Mouse (Mus musculus): Measurements from ENCODE around the gene Tox2. TPM values are rescaled to one million over a fixed set of nuclear protein-coding genes. Genes with fewer than 3 reads are reported as not detected.

The Tox2 gene
- polyA plus RNA-seq, 1 experiment from 2014 or later: 2.9 TPM

DNA sequence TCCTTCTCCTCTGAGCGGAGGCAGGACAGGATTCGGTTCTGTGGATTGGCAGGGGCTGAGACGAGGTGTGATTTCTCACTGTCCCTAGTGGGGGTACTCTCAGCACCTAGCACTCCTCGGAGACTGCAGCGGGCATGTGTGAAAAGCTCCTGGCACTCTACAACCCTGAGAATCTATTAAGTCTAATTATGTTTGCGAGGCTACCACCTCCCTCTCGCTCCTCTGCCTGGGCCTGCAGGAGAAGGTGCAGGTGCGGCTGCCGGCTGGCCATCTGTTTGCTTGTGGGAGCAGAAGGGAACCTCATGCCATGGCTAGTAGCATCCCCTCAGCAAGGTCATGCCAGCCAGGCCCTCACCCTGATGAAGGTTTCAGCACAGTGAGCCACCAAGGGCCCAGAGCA, 100.1 kb downstream of the Tox2 start:
- H3K4me1 ChIP-seq (ENCODE audit: control insufficient read depth, insufficient read depth, low read length): no peaks in the 10 kb centered on the region
- no peak overlapping the region for H3K4me2 ChIP-seq (replicated peaks; ENCODE audit: low read depth, low read length)
- no peak overlapping the region for H3K4me3 ChIP-seq (ENCODE audit: low read length)
- peaks cover 26% of the 10 kb centered on the region for H3K27me3 ChIP-seq (ENCODE audit: control insufficient read depth, insufficient read depth, low read length)
- no peak overlapping the region for H3K27ac ChIP-seq (ENCODE audit: low read depth, low read length)
- no peak for ATAC-seq (ENCODE audit: low FRiP score, low TSS enrichment)
- H3K9me3 ChIP-seq (ENCODE audit: control insufficient read depth, low read length): no peaks in the 10 kb centered on the region
- 22% methylated on average over 9 of the region's 9 CpGs for WGBS
- H3K9ac ChIP-seq (ENCODE audit: low read depth, low read length): no peak overlapping the region
- no peaks in the 10 kb centered on the region for H3K36me3 ChIP-seq (ENCODE audit: control insufficient read depth, insufficient read depth, low read length)

DNA sequence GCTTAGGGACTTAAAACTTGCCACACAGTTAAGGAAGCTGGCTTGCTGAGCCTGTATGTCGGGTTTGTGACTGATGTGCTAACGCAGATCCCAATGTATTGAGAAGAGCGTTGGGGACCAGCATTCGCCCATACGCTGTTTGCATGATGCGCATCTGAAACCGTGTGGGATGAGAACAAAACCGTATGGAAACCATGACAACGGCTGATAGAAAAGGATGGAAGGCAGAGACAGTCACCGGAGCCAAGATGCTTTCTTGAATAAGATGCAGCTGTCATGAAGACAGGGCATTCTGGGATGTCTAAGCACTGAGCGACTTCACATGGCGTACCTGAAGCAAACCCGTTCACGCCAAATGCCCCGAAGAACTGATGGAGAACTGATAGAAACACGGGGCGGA, 106.5 kb downstream of the Tox2 start:
- 94% methylated on average over 17 of the region's 17 CpGs for WGBS
- H3K27ac ChIP-seq (ENCODE audit: low read depth, low read length): no peak overlapping the region
- no peak for ATAC-seq (ENCODE audit: low FRiP score, low TSS enrichment)

DNA sequence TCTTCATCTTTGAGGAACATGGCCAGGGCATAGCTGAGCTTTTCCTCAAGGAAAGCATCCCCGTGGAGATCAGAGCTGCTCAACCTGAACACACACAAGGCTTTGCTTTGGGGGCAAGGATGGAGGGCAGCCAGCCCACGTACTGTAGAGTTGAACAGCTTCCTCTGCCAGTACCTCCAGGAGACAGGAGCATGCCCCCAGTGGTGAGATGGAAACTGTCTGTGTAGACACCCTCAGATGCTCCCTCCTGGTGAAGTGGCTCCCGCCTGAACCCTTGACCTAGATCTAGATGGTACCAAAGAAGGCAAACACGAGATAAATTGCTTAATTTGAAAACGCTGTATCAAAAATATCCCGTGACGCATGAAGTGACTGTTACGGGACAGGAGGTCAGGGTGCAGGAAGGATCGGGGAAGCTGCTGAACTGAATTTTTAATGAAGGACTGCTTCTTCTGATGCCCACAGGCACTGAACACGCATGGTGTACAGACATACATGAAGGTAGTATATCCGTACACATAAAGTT, 107.3 kb downstream of the Tox2 start:
- no peaks in the 10 kb centered on the region for H3K27me3 ChIP-seq (ENCODE audit: control insufficient read depth, insufficient read depth, low read length)
- H3K4me2 ChIP-seq (replicated peaks; ENCODE audit: low read depth, low read length): no peak overlapping the region
- no peak for ATAC-seq (ENCODE audit: low FRiP score, low TSS enrichment)
- 79% methylated on average over 11 of the region's 11 CpGs for WGBS
- no peak overlapping the region for H3K27ac ChIP-seq (ENCODE audit: low read depth, low read length)
- H3K9ac ChIP-seq (ENCODE audit: low read depth, low read length): no peak overlapping the region
- H3K4me1 ChIP-seq (ENCODE audit: control insufficient read depth, insufficient read depth, low read length): no peaks in the 10 kb centered on the region
- H3K4me3 ChIP-seq (ENCODE audit: low read length): no peak overlapping the region
- no peaks in the 10 kb centered on the region for H3K36me3 ChIP-seq (ENCODE audit: control insufficient read depth, insufficient read depth, low read length)
- H3K9me3 ChIP-seq (ENCODE audit: control insufficient read depth, low read length): no peaks in the 10 kb centered on the region

More for the DNA sequence above, 106.5 kb downstream of the Tox2 start:
- H3K36me3 ChIP-seq (ENCODE audit: control insufficient read depth, insufficient read depth, low read length): no peaks in the 10 kb centered on the region
- H3K27me3 ChIP-seq (ENCODE audit: control insufficient read depth, insufficient read depth, low read length): no peaks in the 10 kb centered on the region
- no peak overlapping the region for H3K9ac ChIP-seq (ENCODE audit: low read depth, low read length)
- no peaks in the 10 kb centered on the region for H3K9me3 ChIP-seq (ENCODE audit: control insufficient read depth, low read length)
- H3K4me3 ChIP-seq (ENCODE audit: low read length): no peak overlapping the region
- H3K4me2 ChIP-seq (replicated peaks; ENCODE audit: low read depth, low read length): no peak overlapping the region
- H3K4me1 ChIP-seq (ENCODE audit: control insufficient read depth, insufficient read depth, low read length): no peaks in the 10 kb centered on the region

DNA sequence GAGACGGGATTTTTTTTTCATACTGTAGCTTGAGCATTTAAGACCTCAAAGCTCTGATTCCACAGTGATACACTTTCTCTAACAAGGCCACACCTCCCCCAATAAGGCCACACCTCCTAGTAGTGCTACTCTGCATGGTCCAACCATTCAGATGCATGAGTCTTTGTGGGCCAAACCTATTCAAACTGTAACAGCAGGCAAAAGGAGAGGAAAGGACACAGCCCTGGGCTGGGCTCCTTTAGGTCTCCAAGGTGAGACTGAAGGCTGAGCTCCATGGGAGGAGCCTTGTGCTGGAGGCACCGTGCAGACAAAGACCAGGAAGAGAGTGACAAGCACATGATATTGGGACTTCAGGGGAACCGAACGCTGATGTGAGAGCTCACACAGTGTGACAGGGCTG, 114.4 kb downstream of the Tox2 start:
- no peak overlapping the region for H3K9ac ChIP-seq (ENCODE audit: low read depth, low read length)
- no peaks in the 10 kb centered on the region for H3K36me3 ChIP-seq (ENCODE audit: control insufficient read depth, insufficient read depth, low read length)
- no peak for ATAC-seq (ENCODE audit: low FRiP score, low TSS enrichment)
- 75% methylated on average over 4 of the region's 4 CpGs for WGBS
- no peaks in the 10 kb centered on the region for H3K9me3 ChIP-seq (ENCODE audit: control insufficient read depth, low read length)
- no peak overlapping the region for H3K4me3 ChIP-seq (ENCODE audit: low read length)
- no peaks in the 10 kb centered on the region for H3K4me1 ChIP-seq (ENCODE audit: control insufficient read depth, insufficient read depth, low read length)
- H3K27ac ChIP-seq (ENCODE audit: low read depth, low read length): no peak overlapping the region
- H3K4me2 ChIP-seq (replicated peaks; ENCODE audit: low read depth, low read length): no peak overlapping the region
- no peaks in the 10 kb centered on the region for H3K27me3 ChIP-seq (ENCODE audit: control insufficient read depth, insufficient read depth, low read length)

DNA sequence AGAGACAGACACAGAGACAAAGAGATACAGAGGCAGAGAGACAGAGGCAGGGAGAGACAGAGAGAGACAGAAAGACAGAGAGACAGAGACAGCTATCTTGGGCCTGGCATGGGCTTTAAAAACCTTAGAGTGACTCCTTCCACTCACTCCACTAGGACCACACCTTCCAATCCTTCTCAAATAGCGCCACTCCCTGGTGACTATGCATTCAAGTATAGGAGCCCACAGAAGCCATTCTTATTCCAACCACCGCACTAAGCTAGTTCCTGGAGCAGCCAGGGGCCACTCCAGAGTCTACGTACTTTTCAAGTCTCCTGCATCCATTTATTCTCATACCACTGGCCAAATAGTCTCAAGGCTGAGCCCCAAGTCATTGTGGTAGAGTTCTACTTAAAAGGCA, 115.9 kb downstream of the Tox2 start:
- Histone ChIP-seq H3K4me3 (ENCODE audit: low read length) (no peak overlapping the region), H3K4me2 (replicated peaks; ENCODE audit: low read depth, low read length) (no peak overlapping the region), H3K27me3 (ENCODE audit: control insufficient read depth, insufficient read depth, low read length) (0 out of 2 replicates have a peak, but pooled peaks cover 6% of the 10 kb centered on the region), H3K27ac (ENCODE audit: low read depth, low read length) (no peak overlapping the region), H3K36me3 (ENCODE audit: control insufficient read depth, insufficient read depth, low read length) (no peaks in the 10 kb centered on the region), H3K9ac (ENCODE audit: low read depth, low read length) (no peak overlapping the region), H3K4me1 (ENCODE audit: control insufficient read depth, insufficient read depth, low read length) (no peaks in the 10 kb centered on the region), H3K9me3 (ENCODE audit: control insufficient read depth, low read length) (no peaks in the 10 kb centered on the region)
- 84% methylated on average over 3 of the region's 3 CpGs for WGBS
- ATAC-seq (ENCODE audit: low FRiP score, low TSS enrichment): no peak

DNA sequence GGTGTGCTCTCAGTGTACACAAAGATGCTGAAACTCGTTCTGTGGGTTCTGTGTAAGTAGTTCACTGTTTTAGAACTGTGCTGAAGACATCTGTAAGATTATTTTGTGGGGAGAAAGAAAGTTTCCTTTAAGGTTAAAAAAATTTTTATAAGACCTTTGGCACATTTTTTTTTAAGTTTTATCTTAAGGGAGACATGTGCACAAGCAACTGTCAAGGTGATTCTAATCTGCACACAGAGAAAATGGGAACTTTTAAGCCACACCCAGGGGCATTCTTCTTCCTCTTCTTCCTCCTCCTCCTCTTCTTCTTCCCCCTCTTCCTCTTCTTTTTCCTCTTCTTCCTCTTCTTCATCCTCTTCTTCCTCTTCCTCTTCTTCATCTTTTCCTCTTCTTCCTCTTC, 120.2 kb downstream of the Tox2 start:
- Histone ChIP-seq H3K4me2 (replicated peaks; ENCODE audit: low read depth, low read length) (no peak overlapping the region), H3K4me1 (ENCODE audit: control insufficient read depth, insufficient read depth, low read length) (no peaks in the 10 kb centered on the region), H3K9ac (ENCODE audit: low read depth, low read length) (no peak overlapping the region), H3K27ac (ENCODE audit: low read depth, low read length) (no peak overlapping the region), H3K36me3 (ENCODE audit: control insufficient read depth, insufficient read depth, low read length) (no peaks in the 10 kb centered on the region), H3K27me3 (ENCODE audit: control insufficient read depth, insufficient read depth, low read length) (0 out of 2 replicates have a peak, but pooled peaks cover 6% of the 10 kb centered on the region), H3K9me3 (ENCODE audit: control insufficient read depth, low read length) (no peaks in the 10 kb centered on the region), H3K4me3 (ENCODE audit: low read length) (no peak overlapping the region)
- no peak for ATAC-seq (ENCODE audit: low FRiP score, low TSS enrichment)
- WGBS: 48% methylated on average over 1 of the region's 1 CpGs

DNA sequence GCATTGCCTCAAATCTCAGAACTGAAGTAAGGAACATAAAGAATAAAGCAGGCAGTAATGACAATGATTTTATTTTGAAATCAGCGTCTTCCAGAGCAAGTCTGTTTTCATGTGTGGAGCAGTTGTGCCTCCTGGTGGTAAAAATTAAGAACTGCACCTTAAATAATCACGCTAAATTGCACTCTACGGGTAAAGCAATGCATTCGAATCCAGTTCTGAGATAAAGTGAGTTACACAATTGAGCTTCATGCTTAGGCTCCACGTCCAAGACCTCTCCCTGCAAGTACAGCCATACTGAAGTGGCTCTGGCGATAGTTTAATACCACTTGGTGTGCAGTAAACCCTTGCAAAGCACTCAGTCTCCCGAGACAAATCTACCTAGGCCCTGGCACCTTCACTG, 127.8 kb downstream of the Tox2 start:
- Histone ChIP-seq H3K9me3 (ENCODE audit: control insufficient read depth, low read length) (no peaks in the 10 kb centered on the region), H3K4me2 (replicated peaks; ENCODE audit: low read depth, low read length) (no peak overlapping the region), H3K27me3 (ENCODE audit: control insufficient read depth, insufficient read depth, low read length) (no peaks in the 10 kb centered on the region), H3K4me1 (ENCODE audit: control insufficient read depth, insufficient read depth, low read length) (no peaks in the 10 kb centered on the region), H3K27ac (ENCODE audit: low read depth, low read length) (no peak overlapping the region), H3K4me3 (ENCODE audit: low read length) (no peak overlapping the region), H3K36me3 (ENCODE audit: control insufficient read depth, insufficient read depth, low read length) (no peaks in the 10 kb centered on the region), H3K9ac (ENCODE audit: low read depth, low read length) (no peak overlapping the region)
- no peak for ATAC-seq (ENCODE audit: low FRiP score, low TSS enrichment)
- WGBS: 32% methylated on average over 7 of the region's 7 CpGs

DNA sequence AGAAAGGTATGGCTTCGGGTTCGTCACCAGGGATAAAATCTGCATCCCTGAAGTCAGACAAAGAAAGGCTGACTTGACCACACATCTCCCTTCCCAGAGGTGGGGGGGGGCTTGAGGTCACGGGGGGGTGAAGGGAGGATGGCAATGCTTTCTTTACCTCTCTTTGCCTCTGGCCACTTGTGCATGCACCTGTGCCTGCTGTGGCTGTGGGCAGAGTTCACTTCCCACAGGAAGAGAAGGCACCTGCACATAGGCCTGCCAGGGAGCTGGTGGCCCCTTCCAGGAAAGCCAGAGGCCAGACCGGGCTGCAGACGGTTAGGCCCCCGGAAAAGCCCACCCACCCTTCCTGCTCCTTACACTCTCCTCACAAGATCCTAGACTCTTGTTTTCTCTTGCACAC, 128.5 kb downstream of the Tox2 start:
- H3K36me3 ChIP-seq (ENCODE audit: control insufficient read depth, insufficient read depth, low read length): no peaks in the 10 kb centered on the region
- H3K9ac ChIP-seq (ENCODE audit: low read depth, low read length): no peak overlapping the region
- no peak overlapping the region for H3K4me3 ChIP-seq (ENCODE audit: low read length)
- ATAC-seq (ENCODE audit: low FRiP score, low TSS enrichment): no peak
- H3K27ac ChIP-seq (ENCODE audit: low read depth, low read length): no peak overlapping the region
- no peak overlapping the region for H3K4me2 ChIP-seq (replicated peaks; ENCODE audit: low read depth, low read length)
- 87% methylated on average over 6 of the region's 6 CpGs for WGBS
- H3K4me1 ChIP-seq (ENCODE audit: control insufficient read depth, insufficient read depth, low read length): no peaks in the 10 kb centered on the region
- no peaks in the 10 kb centered on the region for H3K9me3 ChIP-seq (ENCODE audit: control insufficient read depth, low read length)
- no peaks in the 10 kb centered on the region for H3K27me3 ChIP-seq (ENCODE audit: control insufficient read depth, insufficient read depth, low read length)

DNA sequence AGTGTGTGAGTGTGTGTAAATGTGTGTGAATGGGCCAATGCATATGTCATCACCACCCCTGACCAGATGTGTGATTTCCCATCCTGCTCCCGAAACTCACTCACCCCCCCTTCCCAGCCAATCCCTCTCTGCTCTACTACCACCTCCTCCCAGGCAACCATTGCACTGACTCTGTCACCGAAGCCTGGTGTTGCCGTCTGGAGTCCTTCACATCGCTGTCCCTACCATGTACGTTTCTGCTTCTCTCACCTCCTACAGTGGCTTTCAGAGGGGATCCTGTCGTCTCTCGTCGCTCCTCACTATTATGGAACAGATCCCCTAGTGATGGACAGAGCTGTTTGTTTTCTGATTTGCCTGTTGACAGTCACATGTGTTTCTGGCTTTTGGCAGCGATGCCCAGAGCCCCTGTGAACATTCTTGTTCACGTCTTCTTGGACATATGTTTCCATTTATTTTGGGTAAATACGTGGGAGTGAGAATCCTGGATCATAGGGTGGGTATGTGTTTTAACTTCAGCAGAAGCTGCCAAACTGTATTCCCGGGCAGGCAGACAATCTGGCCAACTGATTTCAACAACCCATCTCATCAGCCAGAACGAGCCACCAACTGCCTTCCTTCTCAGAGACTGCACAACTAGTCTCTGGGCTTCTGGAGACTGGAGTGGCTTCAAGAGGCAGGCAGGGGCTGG, 129.6 kb downstream of the Tox2 start:
- Histone ChIP-seq H3K9me3 (ENCODE audit: control insufficient read depth, low read length) (no peaks in the 10 kb centered on the region), H3K27ac (ENCODE audit: low read depth, low read length) (no peak overlapping the region), H3K9ac (ENCODE audit: low read depth, low read length) (no peak overlapping the region), H3K4me2 (replicated peaks; ENCODE audit: low read depth, low read length) (no peak overlapping the region), H3K4me1 (ENCODE audit: control insufficient read depth, insufficient read depth, low read length) (no peaks in the 10 kb centered on the region), H3K27me3 (ENCODE audit: control insufficient read depth, insufficient read depth, low read length) (peaks cover 4% of the 10 kb centered on the region; the same call in 1 of the 2 replicates), H3K36me3 (ENCODE audit: control insufficient read depth, insufficient read depth, low read length) (no peaks in the 10 kb centered on the region), H3K4me3 (ENCODE audit: low read length) (no peak overlapping the region)
- ATAC-seq (ENCODE audit: low FRiP score, low TSS enrichment): no peak
- 79% methylated on average over 13 of the region's 13 CpGs for WGBS
